Mouse (Mus musculus): ENCODE results near the gene Slamf9. TPM values are rescaled to one million over a fixed set of nuclear protein-coding genes. Genes with fewer than 3 reads are reported as not detected.

The Slamf9 gene
- total and polyA plus RNA-seq, 3 experiments = 28.3 to 32.6 (median 30.9) TPM

GRCm38 (mm10) chr1:172525027-172525764, 50.0 kb downstream of the Slamf9 start:
- Histone ChIP-seq H3K36me3 (replicated peaks in 1 of 2; ENCODE audit: control insufficient read depth in 1 of 2, insufficient read depth in 1 of 2, low read length in 1 of 2) (no peaks in the 10 kb centered on the region), H3K27ac (ENCODE audit: insufficient read depth, low read depth) (no peak overlapping the region), H3K9me3 (replicated peaks; ENCODE audit: low read length) (no peaks in the 10 kb centered on the region), H3K4me2 (ENCODE audit: insufficient read depth, low read depth, poor library complexity, severe bottlenecking) (peak overlapping the region; percentile 33; the same call in 1 of the 2 replicates), H3K79me2 (replicated peaks; ENCODE audit: control insufficient read depth, extremely low read depth, insufficient read depth, poor library complexity, severe bottlenecking) (no peaks in the 10 kb centered on the region), H3K4me1 (ENCODE audit: control insufficient read depth in 1 of 2, insufficient read depth in 2 of 2) (peaks cover 15 to 48% of the 10 kb centered on the region in 2 experiments), H3K27me3 (replicated peaks) (peaks cover 12% of the 10 kb centered on the region), H3K4me3 (replicated peaks in 1 of 3; ENCODE audit: low read depth in 2 of 3, low read length in 2 of 3, poor library complexity in 1 of 3) (no peak overlapping the region), H3K9ac (ENCODE audit: insufficient read depth, low read depth) (no peak overlapping the region)
- in situ Hi-C loops (cut with MboI; ENCODE audit: low pct_ligation_motif_present, low pct_unique_long_range_greater_than_20kb, low sequenced_read_pairs) = no loop called here
- TF ChIP-seq MXI1 (IDR thresholded peaks at IDR 0.05; ENCODE audit: low read depth, low read length) (no peak), USF1 (IDR thresholded peaks at IDR 0.05; ENCODE audit: low read depth, low read length) (no peak), TBP (conservative IDR thresholded peaks at IDR 0.05; ENCODE audit: low read depth, low read length) (no peak), IRF4 (IDR thresholded peaks at IDR 0.05; ENCODE audit: low read depth, low read length) (peak; percentile 32), EP300 (IDR thresholded peaks at IDR 0.05; ENCODE audit: low read length) (no peak), KAT2A (IDR thresholded peaks at IDR 0.05; ENCODE audit: insufficient replicate concordance, low read length) (no peak), NRF1 (IDR thresholded peaks at IDR 0.05; ENCODE audit: low read depth, low read length) (0 out of 2 replicates have a peak, but pooled peaks have one; percentile 15), JUND (conservative IDR thresholded peaks at IDR 0.05; ENCODE audit: low read depth, low read length) (no peak), ZNF384 (IDR thresholded peaks at IDR 0.05; ENCODE audit: low read depth, low read length) (peak; percentile 9; the same call in 1 of the 2 replicates), JUN (IDR thresholded peaks at IDR 0.05; ENCODE audit: insufficient read depth, low read depth, low read length) (no peak), POLR2AphosphoS2 (IDR thresholded peaks at IDR 0.05; ENCODE audit: low read depth, low read length) (no peak), MAX (IDR thresholded peaks at IDR 0.05; ENCODE audit: low read length) (no peak), ZMIZ1 (IDR thresholded peaks at IDR 0.05; ENCODE audit: low read depth, low read length) (no peak), SMC3 (IDR thresholded peaks at IDR 0.05; ENCODE audit: low read depth, low read length) (peak; percentile 35), ELF1 (IDR thresholded peaks at IDR 0.05; ENCODE audit: low read depth, low read length) (peak; percentile 52), E2F4 (IDR thresholded peaks at IDR 0.05; ENCODE audit: insufficient replicate concordance, low read depth, low read length) (no peak), RCOR1 (conservative IDR thresholded peaks at IDR 0.05; ENCODE audit: low read depth, low read length) (no peak), MYC (IDR thresholded peaks at IDR 0.05; ENCODE audit: low read depth, low read length) (no peak), TCF12 (IDR thresholded peaks at IDR 0.05; ENCODE audit: low read depth, low read length) (peak; percentile 34; the same call in 1 of the 2 replicates), RAD21 (IDR thresholded peaks at IDR 0.05; ENCODE audit: low read depth, low read length) (peak; percentile 2), UBTF (IDR thresholded peaks at IDR 0.05; ENCODE audit: low read depth, low read length) (no peak), USF2 (conservative IDR thresholded peaks at IDR 0.05; ENCODE audit: low read depth, low read length) (no peak), CHD2 (IDR thresholded peaks at IDR 0.05; ENCODE audit: low read length) (no peak), PAX5 (IDR thresholded peaks at IDR 0.05; ENCODE audit: low read length) (no peak), BHLHE40 (IDR thresholded peaks at IDR 0.05; ENCODE audit: low read depth, low read length) (no peak; the same call in 1 of the 2 replicates), MAZ (IDR thresholded peaks at IDR 0.05; ENCODE audit: low read depth, low read length) (no peak), ZKSCAN1 (IDR thresholded peaks at IDR 0.05; ENCODE audit: borderline replicate concordance, low read depth, low read length) (no peak), ETS1 (conservative IDR thresholded peaks at IDR 0.05; ENCODE audit: low read depth, low read length) (peak; percentile 36; the same call in 1 of the 2 replicates), NELFE (IDR thresholded peaks at IDR 0.05; ENCODE audit: low read depth, low read length) (no peak), CHD1 (IDR thresholded peaks at IDR 0.05; ENCODE audit: low read depth, low read length) (no peak), GABPA (IDR thresholded peaks at IDR 0.05; ENCODE audit: insufficient replicate concordance, low read depth, low read length) (no peak), POLR2A (IDR thresholded peaks at IDR 0.05; ENCODE audit: low read depth, low read length) (no peak), SIN3A (IDR thresholded peaks at IDR 0.05; ENCODE audit: low read length) (peak; percentile 47; the same call in 1 of the 2 replicates), MAFK (IDR thresholded peaks at IDR 0.05; ENCODE audit: insufficient replicate concordance, low read length) (no peak), CTCF (conservative IDR thresholded peaks at IDR 0.05 in 1 of 2, IDR thresholded peaks at IDR 0.05 in 1 of 2; ENCODE audit: low read depth in 2 of 2, low read length in 2 of 2) (peak in 1 of 2 experiments; percentile 57; a peak in 2 of 4 replicates), MEF2A (IDR thresholded peaks at IDR 0.05; ENCODE audit: borderline replicate concordance, low read depth, low read length) (no peak), ZC3H11A (IDR thresholded peaks at IDR 0.05; ENCODE audit: low read depth, low read length) (no peak), HCFC1 (IDR thresholded peaks at IDR 0.05; ENCODE audit: low read depth, low read length) (no peak; the same call in 1 of the 2 replicates)
- dilution Hi-C loops (cut with MboI; ENCODE audit: extremely low pct_ligation_motif_present, extremely low pct_unique_long_range_greater_than_20kb, low sequenced_read_pairs) = no loop called here
- DNase-seq (ENCODE audit: extremely low read depth) = no peak
